Mouse (Mus musculus): ENCODE measurements around the gene Mllt1. TPM values are rescaled to one million over a fixed set of nuclear protein-coding genes. Genes with fewer than 3 reads are reported as not detected.

Gene Mllt1
- polyA plus RNA-seq, 1 experiment from 2014 or later, result 32.2 TPM

- no peak for ATAC-seq (ENCODE audit: low FRiP score)
- H3K27ac ChIP-seq (ENCODE audit: low read depth, low read length), result no peak overlapping the region
- H3K9ac ChIP-seq (ENCODE audit: low read depth, low read length), result no peak overlapping the region
- no peak overlapping the region for H3K4me2 ChIP-seq (replicated peaks; ENCODE audit: low read depth, low read length)
- H3K36me3 ChIP-seq (ENCODE audit: control insufficient read depth, insufficient read depth, low read length), result no peaks in the 10 kb centered on the region
- H3K4me1 ChIP-seq (replicated peaks; ENCODE audit: control insufficient read depth, insufficient read depth, low read length), result no peaks in the 10 kb centered on the region
- no peaks in the 10 kb centered on the region for H3K9me3 ChIP-seq (ENCODE audit: control insufficient read depth, low read length)
- no peaks in the 10 kb centered on the region for H3K27me3 ChIP-seq (ENCODE audit: control insufficient read depth, insufficient read depth, low read length)
- WGBS, result 52% methylated on average over 17 of the region's 17 CpGs
- no peak for DNase-seq (ENCODE audit: low spot score)
- H3K4me3 ChIP-seq (ENCODE audit: low read depth, low read length), result no peak overlapping the region
Measured at GRCm38 (mm10) chr17:56883612-56884011, 51.6 kb downstream of the Mllt1 start.

- ATAC-seq (ENCODE audit: low FRiP score) (no peak), DNase-seq (ENCODE audit: low spot score) (no peak)
- H3K4me2 ChIP-seq (replicated peaks; ENCODE audit: low read depth, low read length), result no peak overlapping the region
- WGBS, result 89% methylated on average over 19 of the region's 19 CpGs
- H3K9ac ChIP-seq (ENCODE audit: low read depth, low read length), result no peak overlapping the region
- no peaks in the 10 kb centered on the region for H3K36me3 ChIP-seq (ENCODE audit: control insufficient read depth, insufficient read depth, low read length)
- no peak overlapping the region for H3K4me3 ChIP-seq (ENCODE audit: low read depth, low read length)
- H3K27ac ChIP-seq (ENCODE audit: low read depth, low read length), result no peak overlapping the region
- no peaks in the 10 kb centered on the region for H3K9me3 ChIP-seq (ENCODE audit: control insufficient read depth, low read length)
- no peaks in the 10 kb centered on the region for H3K4me1 ChIP-seq (replicated peaks; ENCODE audit: control insufficient read depth, insufficient read depth, low read length)
- H3K27me3 ChIP-seq (ENCODE audit: control insufficient read depth, insufficient read depth, low read length), result no peaks in the 10 kb centered on the region
Measured at GRCm38 (mm10) chr17:56877426-56877825, 57.8 kb downstream of the Mllt1 start.

GRCm38 (mm10) chr17:56876981-56877380, 58.2 kb downstream of the Mllt1 start:
- ATAC-seq (ENCODE audit: low FRiP score) (no peak), DNase-seq (ENCODE audit: low spot score) (no peak)
- Histone ChIP-seq H3K4me2 (replicated peaks; ENCODE audit: low read depth, low read length) (no peak overlapping the region), H3K9me3 (ENCODE audit: control insufficient read depth, low read length) (no peaks in the 10 kb centered on the region), H3K27ac (ENCODE audit: low read depth, low read length) (no peak overlapping the region), H3K36me3 (ENCODE audit: control insufficient read depth, insufficient read depth, low read length) (no peaks in the 10 kb centered on the region), H3K9ac (ENCODE audit: low read depth, low read length) (no peak overlapping the region), H3K4me1 (replicated peaks; ENCODE audit: control insufficient read depth, insufficient read depth, low read length) (no peaks in the 10 kb centered on the region), H3K27me3 (ENCODE audit: control insufficient read depth, insufficient read depth, low read length) (no peaks in the 10 kb centered on the region), H3K4me3 (ENCODE audit: low read depth, low read length) (no peak overlapping the region)
- WGBS, result 66% methylated on average over 8 of the region's 8 CpGs

GRCm38 (mm10) chr17:56876465-56876864, 58.8 kb downstream of the Mllt1 start:
- Histone ChIP-seq H3K9me3 (ENCODE audit: control insufficient read depth, low read length) (no peaks in the 10 kb centered on the region), H3K4me1 (replicated peaks; ENCODE audit: control insufficient read depth, insufficient read depth, low read length) (no peaks in the 10 kb centered on the region), H3K4me3 (ENCODE audit: low read depth, low read length) (no peak overlapping the region), H3K36me3 (ENCODE audit: control insufficient read depth, insufficient read depth, low read length) (no peaks in the 10 kb centered on the region), H3K4me2 (replicated peaks; ENCODE audit: low read depth, low read length) (no peak overlapping the region), H3K9ac (ENCODE audit: low read depth, low read length) (no peak overlapping the region), H3K27ac (ENCODE audit: low read depth, low read length) (no peak overlapping the region), H3K27me3 (ENCODE audit: control insufficient read depth, insufficient read depth, low read length) (no peaks in the 10 kb centered on the region)
- 86% methylated on average over 3 of the region's 3 CpGs for WGBS
- DNase-seq (ENCODE audit: low spot score) (no peak), ATAC-seq (ENCODE audit: low FRiP score) (no peak)

- 88% methylated on average over 12 of the region's 12 CpGs for WGBS
Measured at GRCm38 (mm10) chr17:56874936-56875651, 60.1 kb downstream of the Mllt1 start, which contains the start of gene 1700061G19Rik. Gene 1700061G19Rik (plus strand): TSS chr17:56875477.

GRCm38 (mm10) chr17:56874237-56874636, 61.0 kb downstream of the Mllt1 start, which contains the start of gene Acsbg2:
Gene Acsbg2 (minus strand): TSS chr17:56874447.
- H3K9ac ChIP-seq (ENCODE audit: low read depth, low read length), result no peak within 1 kb of the TSS
- no peaks in the 10 kb centered on the region for H3K36me3 ChIP-seq (ENCODE audit: control insufficient read depth, insufficient read depth, low read length)
- no peaks in the 10 kb centered on the region for H3K4me1 ChIP-seq (replicated peaks; ENCODE audit: control insufficient read depth, insufficient read depth, low read length)
- no peak within 1 kb of the TSS for H3K4me3 ChIP-seq (ENCODE audit: low read depth, low read length)
- WGBS, result 93% methylated on average over 2 of the region's 2 CpGs
- no peak within 1 kb of the TSS for H3K4me2 ChIP-seq (replicated peaks; ENCODE audit: low read depth, low read length)
- H3K27ac ChIP-seq (ENCODE audit: low read depth, low read length), result no peak within 1 kb of the TSS
- H3K27me3 ChIP-seq (ENCODE audit: control insufficient read depth, insufficient read depth, low read length), result no peaks in the 10 kb centered on the region
- H3K9me3 ChIP-seq (ENCODE audit: control insufficient read depth, low read length), result no peaks in the 10 kb centered on the region
- ATAC-seq (ENCODE audit: low FRiP score) (no peak), DNase-seq (ENCODE audit: low spot score) (no peak)

More at GRCm38 (mm10) chr17:56874936-56875651, 60.1 kb downstream of the Mllt1 start, which contains the start of gene 1700061G19Rik:
- Histone ChIP-seq H3K4me3 (ENCODE audit: low read depth, low read length) (no peak within 1 kb of the TSS), H3K4me2 (replicated peaks; ENCODE audit: low read depth, low read length) (no peak within 1 kb of the TSS), H3K27ac (ENCODE audit: low read depth, low read length) (no peak within 1 kb of the TSS), H3K36me3 (ENCODE audit: control insufficient read depth, insufficient read depth, low read length) (no peaks in the 10 kb centered on the region), H3K27me3 (ENCODE audit: control insufficient read depth, insufficient read depth, low read length) (no peaks in the 10 kb centered on the region), H3K9ac (ENCODE audit: low read depth, low read length) (no peak within 1 kb of the TSS), H3K4me1 (replicated peaks; ENCODE audit: control insufficient read depth, insufficient read depth, low read length) (no peaks in the 10 kb centered on the region), H3K9me3 (ENCODE audit: control insufficient read depth, low read length) (no peaks in the 10 kb centered on the region)
- ATAC-seq (ENCODE audit: low FRiP score) (no peak), DNase-seq (ENCODE audit: low spot score) (no peak)

GRCm38 (mm10) chr17:56872512-56872911, 62.7 kb downstream of the Mllt1 start:
- no peaks in the 10 kb centered on the region for H3K9me3 ChIP-seq (ENCODE audit: control insufficient read depth, low read length)
- WGBS, result 80% methylated on average over 7 of the region's 7 CpGs
- DNase-seq (ENCODE audit: low spot score), result no peak
- no peak for ATAC-seq (ENCODE audit: low FRiP score)
- H3K4me1 ChIP-seq (replicated peaks; ENCODE audit: control insufficient read depth, insufficient read depth, low read length), result no peaks in the 10 kb centered on the region
- no peak overlapping the region for H3K9ac ChIP-seq (ENCODE audit: low read depth, low read length)
- no peak overlapping the region for H3K4me3 ChIP-seq (ENCODE audit: low read depth, low read length)
- no peak overlapping the region for H3K4me2 ChIP-seq (replicated peaks; ENCODE audit: low read depth, low read length)
- no peaks in the 10 kb centered on the region for H3K36me3 ChIP-seq (ENCODE audit: control insufficient read depth, insufficient read depth, low read length)
- no peaks in the 10 kb centered on the region for H3K27me3 ChIP-seq (ENCODE audit: control insufficient read depth, insufficient read depth, low read length)
- no peak overlapping the region for H3K27ac ChIP-seq (ENCODE audit: low read depth, low read length)

GRCm38 (mm10) chr17:56871767-56872166, 63.4 kb downstream of the Mllt1 start:
- no peak for DNase-seq (ENCODE audit: low spot score)
- no peak overlapping the region for H3K27ac ChIP-seq (ENCODE audit: low read depth, low read length)
- 71% methylated on average over 8 of the region's 8 CpGs for WGBS
- H3K4me1 ChIP-seq (replicated peaks; ENCODE audit: control insufficient read depth, insufficient read depth, low read length), result no peaks in the 10 kb centered on the region
- no peak for ATAC-seq (ENCODE audit: low FRiP score)
- no peaks in the 10 kb centered on the region for H3K36me3 ChIP-seq (ENCODE audit: control insufficient read depth, insufficient read depth, low read length)
- no peak overlapping the region for H3K9ac ChIP-seq (ENCODE audit: low read depth, low read length)
- H3K9me3 ChIP-seq (ENCODE audit: control insufficient read depth, low read length), result no peaks in the 10 kb centered on the region
- no peak overlapping the region for H3K4me2 ChIP-seq (replicated peaks; ENCODE audit: low read depth, low read length)
- no peaks in the 10 kb centered on the region for H3K27me3 ChIP-seq (ENCODE audit: control insufficient read depth, insufficient read depth, low read length)
- H3K4me3 ChIP-seq (ENCODE audit: low read depth, low read length), result no peak overlapping the region

GRCm38 (mm10) chr17:56870287-56870953, 64.8 kb downstream of the Mllt1 start:
- no peak overlapping the region for H3K27ac ChIP-seq (ENCODE audit: low read depth, low read length)
- DNase-seq (ENCODE audit: low spot score) (no peak), ATAC-seq (ENCODE audit: low FRiP score) (no peak)
- whole genome bisulfite sequencing, result 69% methylated on average over 15 of the region's 15 CpGs
- H3K9ac ChIP-seq (ENCODE audit: low read depth, low read length), result no peak overlapping the region
- H3K36me3 ChIP-seq (ENCODE audit: control insufficient read depth, insufficient read depth, low read length), result no peaks in the 10 kb centered on the region
- H3K4me3 ChIP-seq (ENCODE audit: low read depth, low read length), result no peak overlapping the region
- H3K27me3 ChIP-seq (ENCODE audit: control insufficient read depth, insufficient read depth, low read length), result no peaks in the 10 kb centered on the region
- H3K9me3 ChIP-seq (ENCODE audit: control insufficient read depth, low read length), result no peaks in the 10 kb centered on the region
- no peak overlapping the region for H3K4me2 ChIP-seq (replicated peaks; ENCODE audit: low read depth, low read length)
- H3K4me1 ChIP-seq (replicated peaks; ENCODE audit: control insufficient read depth, insufficient read depth, low read length), result no peaks in the 10 kb centered on the region
